Mouse (Mus musculus): ENCODE measurements around the gene Ston1.

The Ston1 gene

DNA sequence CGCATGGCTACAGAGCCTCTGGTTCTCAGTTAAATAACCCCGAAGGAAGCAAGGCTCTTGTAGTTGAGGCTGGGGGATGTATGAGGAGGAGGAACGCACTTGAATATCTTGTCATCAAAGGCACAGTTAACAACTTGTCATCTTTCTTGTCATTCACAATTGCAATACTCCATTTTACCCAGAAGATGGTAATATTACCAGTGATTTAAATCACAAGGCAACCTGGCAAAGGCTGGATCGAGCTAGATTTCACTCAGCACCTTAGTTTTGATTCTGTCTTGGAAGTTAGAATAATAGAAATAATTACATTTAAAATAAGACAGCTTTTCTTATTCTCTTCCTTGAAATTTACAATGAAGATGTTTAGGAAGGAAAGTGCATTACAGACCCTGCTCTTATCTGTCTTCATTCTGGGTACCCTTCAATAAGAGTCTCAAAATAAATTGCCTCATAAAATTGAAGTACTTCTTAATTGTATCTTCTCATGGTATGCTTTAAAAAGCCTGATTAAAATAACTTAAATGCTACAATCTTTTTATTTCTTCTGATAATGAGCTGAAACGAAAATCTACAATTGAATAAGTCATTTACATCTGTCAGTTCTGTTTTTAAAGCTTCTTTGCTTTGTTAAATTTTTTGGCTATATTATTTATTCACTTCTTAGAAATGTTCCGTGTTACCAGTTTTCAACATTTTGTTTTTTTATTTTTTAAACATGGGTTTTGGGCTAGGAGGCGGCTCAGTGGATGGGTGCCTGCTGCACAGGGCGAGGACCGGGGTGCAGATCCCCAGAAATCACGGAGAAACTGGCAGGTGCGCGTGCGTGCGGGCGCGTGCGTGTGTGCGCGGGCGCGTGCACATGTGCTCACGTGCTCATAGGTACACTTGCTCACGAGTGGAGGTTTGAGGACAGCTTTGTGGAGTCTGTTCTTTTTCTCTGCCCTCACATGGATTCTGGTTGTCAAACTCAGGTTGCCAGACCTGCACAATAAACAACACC is 78.1 kb downstream of the Ston1 start:
- no peak for DNase-seq (ENCODE audit: low spot score)

DNA sequence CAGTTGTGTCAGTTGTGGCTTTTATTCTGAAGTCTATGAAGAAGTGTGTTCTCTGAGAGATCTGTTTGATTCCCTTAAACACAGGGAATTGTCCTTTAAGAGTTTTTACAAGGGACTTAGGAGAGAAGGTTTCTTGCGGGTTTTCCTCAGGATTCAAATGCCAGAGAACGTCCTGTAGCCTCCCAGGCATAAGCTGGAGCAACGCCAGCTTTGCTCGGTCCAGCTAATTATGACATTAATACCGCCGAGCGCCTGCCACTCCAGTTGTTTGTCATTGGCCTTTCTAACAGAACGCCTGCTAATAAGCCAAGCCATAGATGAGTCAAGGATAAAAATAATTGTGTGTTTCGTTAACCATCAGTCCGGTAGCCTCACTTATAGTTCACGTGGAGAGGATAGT is 90.7 kb downstream of the Ston1 start:
- no peak for DNase-seq (ENCODE audit: low spot score)

DNA sequence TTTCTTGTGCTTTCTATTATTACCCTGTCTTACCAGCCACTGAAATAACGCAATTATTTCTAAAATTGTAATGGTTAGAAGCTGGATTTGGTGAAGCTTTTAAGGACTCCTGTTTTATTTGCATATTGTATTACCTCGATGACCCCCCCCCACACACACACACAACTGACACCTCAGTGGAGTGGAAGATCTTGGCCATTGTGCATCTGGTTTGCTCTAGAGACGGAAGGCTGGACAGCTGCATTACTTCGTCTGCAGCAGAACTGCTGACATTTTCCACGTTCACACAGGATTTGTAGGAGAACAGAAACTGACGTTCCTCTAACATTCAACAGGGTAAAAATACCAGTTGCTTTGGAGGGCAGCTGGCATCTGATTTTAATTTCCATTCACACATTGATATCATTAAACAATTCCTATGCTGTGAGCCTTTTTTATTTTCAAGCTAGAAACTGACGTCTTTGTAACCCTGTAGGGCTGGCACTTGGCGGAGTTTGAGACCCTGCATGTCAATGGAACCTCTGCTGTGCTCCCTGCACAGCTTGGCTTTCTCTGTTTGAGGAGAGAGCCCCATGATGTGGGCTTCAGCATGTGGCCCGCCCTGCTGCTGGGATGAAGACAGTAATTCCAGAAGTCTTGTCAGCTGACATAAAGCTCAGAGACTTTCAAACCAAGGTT is 99.3 kb downstream of the Ston1 start:
- no peak for DNase-seq (ENCODE audit: low spot score)

DNA sequence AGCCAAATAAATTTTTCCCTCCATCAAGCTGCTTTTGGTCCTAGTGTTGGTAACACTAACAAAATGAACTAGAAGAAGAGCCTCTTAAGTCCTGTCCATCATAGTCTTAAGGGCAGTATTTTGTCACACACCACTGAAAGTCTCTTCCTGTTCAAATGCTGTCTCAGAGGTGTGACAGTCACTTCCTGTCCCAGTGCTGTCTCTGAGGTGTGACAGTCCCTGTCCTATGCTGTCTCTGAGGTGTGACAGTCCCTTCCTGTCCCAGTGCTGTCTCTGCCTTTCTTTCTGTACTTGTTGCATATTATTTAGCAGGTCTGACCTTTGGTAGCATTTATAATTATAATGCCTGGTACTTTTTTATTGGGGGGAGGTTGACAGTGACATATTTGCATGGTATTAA is 103.4 kb downstream of the Ston1 start:
- no peak for DNase-seq (ENCODE audit: low spot score)

DNA sequence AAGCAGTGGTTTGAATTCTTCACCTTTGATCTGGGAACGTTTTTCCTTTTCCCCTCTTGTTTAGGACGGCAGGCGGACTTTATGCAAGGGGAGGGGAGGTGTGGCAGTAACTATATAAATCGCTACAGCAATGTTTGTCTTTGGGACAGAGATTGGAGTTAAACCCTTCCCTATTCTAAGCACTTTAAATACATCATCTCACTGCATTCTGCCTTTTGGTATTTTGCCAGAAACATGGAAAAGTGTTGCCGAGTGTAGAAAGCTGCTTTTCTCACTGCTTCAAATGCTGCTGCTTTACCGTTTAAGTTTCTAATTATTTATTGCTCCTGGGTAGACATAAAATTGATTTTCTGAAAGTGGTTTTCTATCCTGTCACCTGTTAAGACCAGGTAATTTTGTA is 104.9 kb downstream of the Ston1 start:
- no peak for DNase-seq (ENCODE audit: low spot score)

DNA sequence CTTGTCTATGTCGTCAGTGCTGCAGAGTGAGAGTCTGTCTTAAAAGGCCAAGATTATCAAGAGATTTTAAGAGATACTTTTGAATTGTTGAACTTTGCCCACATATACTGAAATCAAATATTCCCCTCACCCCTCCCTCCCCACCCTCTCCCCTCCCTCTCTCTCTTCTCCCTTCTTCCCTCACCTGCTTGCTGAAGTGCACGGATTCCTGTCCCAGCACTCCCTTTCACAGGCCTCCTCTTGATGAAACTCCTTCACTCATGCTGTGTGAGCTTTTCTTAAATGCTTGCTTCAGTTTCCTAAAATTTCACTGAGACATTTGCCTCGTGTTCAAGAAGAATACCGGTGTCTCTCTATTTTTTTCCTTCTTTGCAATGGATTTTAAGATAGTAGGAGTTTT is 105.6 kb downstream of the Ston1 start:
- no peak for DNase-seq (ENCODE audit: low spot score)

DNA sequence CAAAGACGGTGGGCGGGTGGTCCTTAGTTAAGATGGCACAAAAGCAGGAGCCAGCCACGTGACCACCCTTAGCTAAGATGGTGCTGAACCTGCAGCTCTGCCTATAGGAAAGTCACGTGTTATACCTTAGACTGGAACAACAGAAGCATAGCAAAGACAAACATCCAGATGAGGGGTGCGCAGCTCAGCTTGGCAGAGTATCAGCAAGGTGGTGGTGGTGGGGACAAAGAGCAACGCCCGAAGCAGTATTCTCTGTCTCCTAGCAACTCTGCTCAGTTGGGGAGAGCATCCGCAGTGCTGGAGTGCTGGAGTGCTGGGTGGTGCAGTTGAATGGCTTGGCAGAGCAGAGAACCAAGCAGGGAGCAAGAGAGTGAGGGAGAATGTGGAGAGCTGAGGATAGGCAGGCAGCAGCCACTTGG is 108.8 kb downstream of the Ston1 start:
- no peak for DNase-seq (ENCODE audit: low spot score)

Measured in lung, postnatal 25 days (tissue).